Mouse (Mus musculus): ENCODE data around the gene Aadat.

- no peak for TF ChIP-seq CTCF (IDR thresholded peaks at IDR 0.05; ENCODE audit: borderline replicate concordance, extremely low read depth, insufficient read depth, insufficient read length)
- TF ChIP-seq POLR2A (IDR thresholded peaks at IDR 0.05; ENCODE audit: borderline replicate concordance, extremely low read depth, insufficient read depth, insufficient read length, poor library complexity, severe bottlenecking): no peak
These were observed 71.5 kb downstream of the Aadat start for GRCm38 (mm10) chr8:60577231-60577630.

Data from brain, embryonic 14.5 days (tissue).